Mouse (Mus musculus): Measurements from ENCODE around the gene Mpped2.

- TF ChIP-seq POLR2A (IDR thresholded peaks at IDR 0.05; ENCODE audit: extremely low read depth, insufficient read depth, low read length) (no peak), CTCF (IDR thresholded peaks at IDR 0.05; ENCODE audit: extremely low read depth, insufficient read depth, low read length) (no peak)
Measured at GRCm38 (mm10) chr2:106750878-106751277, 57.8 kb downstream of the Mpped2 start.

Measured in cortical plate, adult 2 months (tissue).